Mouse (Mus musculus): ENCODE data around the gene Svs6. TPM values are rescaled to one million over a fixed set of nuclear protein-coding genes. Genes with fewer than 3 reads are reported as not detected.
"Not testable (repeated sequence)": the region's sequence is repeated elsewhere in the genome, so short reads cannot be mapped to it uniquely, and the experiment has no call there.

Svs6 gene
- polyA plus RNA-seq (2015; fragmentation: Nextera tagmentation; extraction: Ambion mirVana): not detected in 2 replicates

DNA sequence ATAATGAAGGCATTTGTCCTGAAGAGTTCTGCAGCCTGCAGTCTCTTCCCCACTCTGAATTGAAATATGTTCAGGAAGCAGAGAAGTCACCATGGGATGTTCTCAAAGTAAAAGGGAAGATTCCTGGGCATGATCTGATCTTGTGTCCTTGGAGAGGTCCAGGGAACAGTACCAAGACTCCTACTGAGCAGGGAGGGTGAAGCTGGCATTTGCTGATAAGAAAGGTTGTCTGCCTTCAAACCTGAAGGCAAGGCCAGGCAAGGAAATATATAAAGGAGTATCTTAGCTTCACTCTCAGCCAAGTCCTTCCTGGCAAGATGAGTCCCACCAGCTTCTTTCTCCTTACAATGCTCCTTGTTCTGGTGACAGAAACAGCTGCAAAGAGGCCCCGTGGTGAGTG, at the start of gene Svs6:
Gene Svs6, plus strand, starts transcription at position 301 of the 400 bp plus-strand sequence.
- H3K27me3 ChIP-seq (replicated peaks; ENCODE audit: control insufficient read depth, insufficient read depth, low read length); ATAC-seq; H3K4me3 ChIP-seq (ENCODE audit: low read length); H3K4me1 ChIP-seq (ENCODE audit: control insufficient read depth, insufficient read depth, low read depth, low read length); H3K4me2 ChIP-seq (ENCODE audit: low read length); H3K27ac ChIP-seq (ENCODE audit: low read depth, low read length); H3K9me3 ChIP-seq (ENCODE audit: control insufficient read depth, low read length); H3K36me3 ChIP-seq (ENCODE audit: control insufficient read depth, insufficient read depth, low read length); H3K9ac ChIP-seq (ENCODE audit: low read depth, low read length): not testable (repeated sequence)
- WGBS: 83% methylated on average over 1 of the region's 1 CpGs

DNA sequence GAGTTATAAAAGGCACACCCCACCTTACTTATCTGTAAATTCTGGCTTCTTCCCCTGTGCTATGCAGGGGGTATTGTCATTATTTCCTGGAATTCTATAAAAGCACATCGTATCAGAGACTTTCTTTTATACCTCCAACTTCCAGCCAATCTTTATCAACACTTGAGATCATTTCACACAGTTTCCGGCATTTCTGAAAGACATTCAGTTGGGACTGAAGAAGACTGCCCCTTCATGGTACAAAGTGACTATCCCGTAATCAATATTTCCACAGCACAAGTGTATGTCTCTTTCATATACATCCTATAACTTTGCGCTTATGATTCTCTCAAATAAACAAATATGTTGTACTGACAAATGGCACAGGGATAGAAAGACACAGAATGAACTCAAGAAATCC, 38.2 kb upstream of the Svs6 start, which contains the start of gene Svs4:
Gene Svs4, minus strand, starts transcription at position 101 of the 400 bp plus-strand sequence.
- Histone ChIP-seq H3K27ac (ENCODE audit: low read depth, low read length) (no peak within 1 kb of the TSS), H3K36me3 (ENCODE audit: control insufficient read depth, insufficient read depth, low read length) (no peaks in the 10 kb centered on the region)
- 94% methylated on average over 4 of the region's 4 CpGs for WGBS

DNA sequence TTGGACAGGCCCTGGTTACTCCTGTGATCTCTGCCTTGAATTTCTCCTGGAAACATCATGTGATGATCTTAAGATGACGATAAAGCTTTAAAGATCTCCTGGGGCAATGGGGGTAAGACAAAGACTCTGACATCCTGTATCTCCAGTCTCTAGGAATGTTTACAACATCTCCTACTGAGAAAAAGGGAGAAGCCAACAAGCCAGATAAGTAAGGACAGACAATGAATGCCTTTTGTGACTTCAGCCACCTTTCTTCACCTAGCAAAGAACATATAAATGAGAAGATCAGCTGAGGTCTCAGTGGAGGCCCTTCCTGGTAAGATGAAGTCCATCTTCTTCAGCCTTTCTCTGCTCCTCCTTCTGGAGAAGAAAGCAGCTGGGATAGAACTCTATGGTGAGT, 27.6 kb upstream of the Svs6 start, which contains the start of gene Svs3a:
Gene Svs3a, plus strand, starts transcription at position 301 of the 400 bp plus-strand sequence.
- not testable (repeated sequence) for H3K27ac ChIP-seq (ENCODE audit: low read depth, low read length); H3K4me2 ChIP-seq (ENCODE audit: low read length); H3K9me3 ChIP-seq (ENCODE audit: control insufficient read depth, low read length); H3K9ac ChIP-seq (ENCODE audit: low read depth, low read length); ATAC-seq; H3K36me3 ChIP-seq (ENCODE audit: control insufficient read depth, insufficient read depth, low read length); H3K4me1 ChIP-seq (ENCODE audit: control insufficient read depth, insufficient read depth, low read depth, low read length); H3K4me3 ChIP-seq (ENCODE audit: low read length); H3K27me3 ChIP-seq (replicated peaks; ENCODE audit: control insufficient read depth, insufficient read depth, low read length)
- WGBS: 67% methylated on average over 1 of the region's 1 CpGs

More for the DNA sequence above, 38.2 kb upstream of the Svs6 start, which contains the start of gene Svs4:
- Histone ChIP-seq H3K27me3 (replicated peaks; ENCODE audit: control insufficient read depth, insufficient read depth, low read length) (no peaks in the 10 kb centered on the region), H3K4me1 (ENCODE audit: control insufficient read depth, insufficient read depth, low read depth, low read length) (no peaks in the 10 kb centered on the region), H3K9me3 (ENCODE audit: control insufficient read depth, low read length) (no peaks in the 10 kb centered on the region), H3K4me3 (ENCODE audit: low read length) (no peak within 1 kb of the TSS), H3K4me2 (ENCODE audit: low read length) (no peak within 1 kb of the TSS), H3K9ac (ENCODE audit: low read depth, low read length) (no peak within 1 kb of the TSS)
- no peak for ATAC-seq

DNA sequence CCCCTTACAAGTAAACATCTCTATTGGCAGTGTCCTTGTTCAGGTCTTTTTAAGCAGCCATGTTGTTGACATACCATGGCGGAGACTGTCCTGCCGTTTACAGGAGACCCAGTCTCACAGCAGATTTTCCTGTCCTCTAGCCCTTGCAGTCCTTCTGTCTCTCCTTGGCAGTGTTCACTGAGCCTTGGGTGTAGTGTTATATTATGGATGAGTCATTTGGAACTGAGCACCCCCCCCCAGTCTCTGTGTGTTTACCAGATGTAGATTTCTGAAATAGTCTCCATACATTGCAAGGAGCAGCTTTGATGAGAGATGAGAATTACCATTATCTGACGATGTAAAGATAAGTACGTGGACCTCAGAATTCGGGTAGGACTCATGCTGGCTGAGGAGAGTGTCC, 4.0 kb upstream of the Svs6 start:
- Histone ChIP-seq H3K36me3 (ENCODE audit: control insufficient read depth, insufficient read depth, low read length) (no peaks in the 10 kb centered on the region), H3K4me1 (ENCODE audit: control insufficient read depth, insufficient read depth, low read depth, low read length) (no peaks in the 10 kb centered on the region), H3K27ac (ENCODE audit: low read depth, low read length) (no peak overlapping the region), H3K27me3 (replicated peaks; ENCODE audit: control insufficient read depth, insufficient read depth, low read length) (no peaks in the 10 kb centered on the region), H3K9me3 (ENCODE audit: control insufficient read depth, low read length) (no peaks in the 10 kb centered on the region), H3K4me3 (ENCODE audit: low read length) (no peak overlapping the region), H3K9ac (ENCODE audit: low read depth, low read length) (no peak overlapping the region), H3K4me2 (ENCODE audit: low read length) (no peak overlapping the region)
- WGBS: 90% methylated on average over 5 of the region's 5 CpGs
- ATAC-seq: no peak

DNA sequence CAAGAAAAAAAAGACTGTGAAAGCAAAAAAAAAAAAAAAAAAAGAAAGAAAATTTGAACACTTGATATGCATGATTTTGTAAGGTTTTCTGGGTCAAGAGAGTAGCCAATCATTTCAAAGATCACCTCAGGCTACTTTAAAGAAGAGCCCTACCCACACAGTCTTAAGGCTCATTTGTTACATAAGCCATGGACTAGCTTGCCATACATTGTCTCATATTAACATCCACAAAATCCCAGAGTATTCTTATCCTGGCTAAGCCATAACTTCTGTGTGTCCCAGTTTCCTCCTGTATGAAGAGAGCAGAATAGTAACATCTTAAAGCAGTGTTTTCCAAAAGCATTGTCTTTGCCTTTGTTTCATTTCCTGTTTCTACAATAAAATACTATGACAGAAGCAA, 1.1 kb upstream of the Svs6 start:
- not testable (repeated sequence) for H3K27ac ChIP-seq (ENCODE audit: low read depth, low read length); H3K27me3 ChIP-seq (replicated peaks; ENCODE audit: control insufficient read depth, insufficient read depth, low read length); H3K4me2 ChIP-seq (ENCODE audit: low read length); H3K9me3 ChIP-seq (ENCODE audit: control insufficient read depth, low read length); ATAC-seq; H3K4me1 ChIP-seq (ENCODE audit: control insufficient read depth, insufficient read depth, low read depth, low read length); H3K9ac ChIP-seq (ENCODE audit: low read depth, low read length); H3K4me3 ChIP-seq (ENCODE audit: low read length); H3K36me3 ChIP-seq (ENCODE audit: control insufficient read depth, insufficient read depth, low read length)

DNA sequence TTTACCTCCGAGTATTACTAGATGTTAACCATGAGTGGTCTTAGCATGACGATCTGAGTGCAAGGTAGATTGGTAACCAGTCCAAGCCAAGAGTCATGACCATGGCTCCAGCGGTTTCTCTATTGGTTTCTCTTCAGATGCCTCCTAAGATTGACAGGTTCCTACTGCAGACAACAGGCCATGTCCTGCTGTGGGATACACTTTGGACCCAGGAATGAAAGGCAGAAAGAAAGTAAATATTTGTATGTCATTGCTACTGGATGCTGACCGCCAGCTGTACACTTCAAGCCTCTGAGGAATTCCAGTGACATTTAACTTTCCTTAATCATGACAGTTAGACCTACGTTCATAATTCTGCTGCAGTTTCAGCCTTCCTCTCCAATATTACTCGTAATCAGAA, 4.4 kb downstream of the Svs6 start:
- Histone ChIP-seq H3K27me3 (replicated peaks; ENCODE audit: control insufficient read depth, insufficient read depth, low read length) (no peaks in the 10 kb centered on the region), H3K36me3 (ENCODE audit: control insufficient read depth, insufficient read depth, low read length) (no peaks in the 10 kb centered on the region), H3K27ac (ENCODE audit: low read depth, low read length) (no peak overlapping the region), H3K4me3 (ENCODE audit: low read length) (no peak overlapping the region), H3K4me2 (ENCODE audit: low read length) (no peak overlapping the region), H3K9ac (ENCODE audit: low read depth, low read length) (no peak overlapping the region), H3K4me1 (ENCODE audit: control insufficient read depth, insufficient read depth, low read depth, low read length) (no peaks in the 10 kb centered on the region), H3K9me3 (ENCODE audit: control insufficient read depth, low read length) (no peaks in the 10 kb centered on the region)
- no peak for ATAC-seq
- 89% methylated on average over 6 of the region's 6 CpGs for WGBS

DNA sequence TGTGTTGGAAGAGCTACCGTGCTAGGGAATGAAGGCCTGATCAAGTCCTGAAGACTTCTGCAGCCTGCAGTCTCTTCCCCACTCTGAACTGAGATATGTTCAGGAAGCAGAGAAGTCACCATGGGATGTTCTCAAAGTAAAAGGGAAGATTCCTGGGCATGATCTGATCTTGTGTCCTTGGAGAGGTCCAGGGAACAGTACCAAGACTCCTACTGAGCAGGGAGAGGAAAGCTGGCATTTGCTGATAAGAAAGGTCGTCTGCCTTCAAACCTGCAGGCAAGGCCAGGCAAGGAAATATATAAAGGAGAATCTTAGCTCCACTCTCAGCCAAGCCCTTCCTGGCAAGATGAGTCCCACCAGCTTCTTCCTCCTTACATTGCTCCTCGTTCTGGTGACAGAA, 15.9 kb downstream of the Svs6 start, which contains the start of gene Svs5:
Gene Svs5, plus strand, starts transcription at position 301 of the 400 bp plus-strand sequence.
- not testable (repeated sequence) for H3K9ac ChIP-seq (ENCODE audit: low read depth, low read length); H3K9me3 ChIP-seq (ENCODE audit: control insufficient read depth, low read length); H3K27me3 ChIP-seq (replicated peaks; ENCODE audit: control insufficient read depth, insufficient read depth, low read length); ATAC-seq; H3K4me3 ChIP-seq (ENCODE audit: low read length); H3K4me1 ChIP-seq (ENCODE audit: control insufficient read depth, insufficient read depth, low read depth, low read length); H3K27ac ChIP-seq (ENCODE audit: low read depth, low read length); H3K36me3 ChIP-seq (ENCODE audit: control insufficient read depth, insufficient read depth, low read length); H3K4me2 ChIP-seq (ENCODE audit: low read length)
- 77% methylated on average over 3 of the region's 3 CpGs for WGBS

DNA sequence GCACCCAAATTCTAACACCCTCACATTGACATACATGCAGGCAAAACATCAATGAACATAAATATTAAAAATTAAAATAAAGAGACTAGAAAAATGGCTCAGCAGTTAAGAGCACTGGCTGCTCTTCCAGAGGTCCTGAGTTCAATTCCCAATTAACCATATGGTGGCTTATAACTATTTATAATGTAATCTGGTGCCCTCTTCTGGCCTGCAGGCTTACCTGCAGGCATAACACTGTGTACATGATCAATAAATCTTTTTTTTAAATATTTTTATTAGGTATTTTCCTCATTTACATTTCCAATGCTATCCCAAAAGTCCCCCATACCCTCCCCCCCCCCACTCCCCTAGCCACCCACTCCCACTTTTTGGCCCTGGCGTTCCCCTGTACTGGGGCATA, 27.2 kb downstream of the Svs6 start:
- H3K4me1 ChIP-seq (ENCODE audit: control insufficient read depth, insufficient read depth, low read depth, low read length); H3K9ac ChIP-seq (ENCODE audit: low read depth, low read length); H3K36me3 ChIP-seq (ENCODE audit: control insufficient read depth, insufficient read depth, low read length); H3K4me3 ChIP-seq (ENCODE audit: low read length); H3K27ac ChIP-seq (ENCODE audit: low read depth, low read length); H3K9me3 ChIP-seq (ENCODE audit: control insufficient read depth, low read length); H3K4me2 ChIP-seq (ENCODE audit: low read length); ATAC-seq; H3K27me3 ChIP-seq (replicated peaks; ENCODE audit: control insufficient read depth, insufficient read depth, low read length): not testable (repeated sequence)
- WGBS: 81% methylated on average over 1 of the region's 1 CpGs

DNA sequence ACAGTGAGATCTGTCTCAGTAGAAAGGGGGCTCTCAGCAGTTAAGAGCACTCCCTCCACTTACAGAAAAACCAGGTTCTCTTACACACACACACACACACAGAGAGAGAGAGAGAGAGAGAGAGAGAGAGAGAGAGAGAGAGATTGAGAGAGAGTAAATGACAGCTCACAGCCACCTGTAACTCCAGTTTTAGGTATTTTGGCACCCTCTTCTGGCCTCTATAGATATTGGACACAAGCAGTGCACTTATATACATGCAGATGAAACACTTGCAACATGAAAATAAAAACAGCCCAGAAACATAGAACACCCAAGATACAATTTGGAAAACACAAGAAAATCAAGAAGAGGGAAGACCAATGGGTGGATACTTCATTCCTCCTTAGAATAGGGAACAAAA, 31.1 kb downstream of the Svs6 start:
- H3K9ac ChIP-seq (ENCODE audit: low read depth, low read length); H3K27me3 ChIP-seq (replicated peaks; ENCODE audit: control insufficient read depth, insufficient read depth, low read length); H3K4me3 ChIP-seq (ENCODE audit: low read length); H3K4me2 ChIP-seq (ENCODE audit: low read length); H3K9me3 ChIP-seq (ENCODE audit: control insufficient read depth, low read length); H3K36me3 ChIP-seq (ENCODE audit: control insufficient read depth, insufficient read depth, low read length); H3K27ac ChIP-seq (ENCODE audit: low read depth, low read length); H3K4me1 ChIP-seq (ENCODE audit: control insufficient read depth, insufficient read depth, low read depth, low read length); ATAC-seq: not testable (repeated sequence)

DNA sequence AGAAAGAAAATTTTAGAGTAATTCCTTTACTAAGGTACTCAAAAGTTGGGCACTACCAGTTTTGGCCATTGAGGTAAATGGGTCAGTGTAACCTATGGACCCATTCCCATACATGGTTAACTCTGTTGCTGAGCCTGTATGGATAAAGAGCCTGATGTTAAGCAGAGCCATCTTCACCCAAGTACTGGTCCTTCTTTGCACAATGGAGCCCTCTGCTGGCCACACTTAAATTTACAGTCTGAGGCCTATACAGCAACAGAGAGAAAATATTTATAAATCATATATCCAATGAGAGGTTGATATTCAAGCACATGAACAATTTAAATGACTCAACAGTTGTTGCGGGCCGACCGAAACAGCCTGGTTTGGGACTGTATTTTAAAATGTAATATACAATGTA, 32.4 kb downstream of the Svs6 start:
- no peaks in the 10 kb centered on the region for H3K9me3 ChIP-seq (ENCODE audit: control insufficient read depth, low read length)
- H3K9ac ChIP-seq (ENCODE audit: low read depth, low read length): no peak overlapping the region
- H3K4me1 ChIP-seq (ENCODE audit: control insufficient read depth, insufficient read depth, low read depth, low read length): no peaks in the 10 kb centered on the region
- WGBS: 91% methylated on average over 3 of the region's 3 CpGs
- H3K27me3 ChIP-seq (replicated peaks; ENCODE audit: control insufficient read depth, insufficient read depth, low read length): no peaks in the 10 kb centered on the region
- H3K4me2 ChIP-seq (ENCODE audit: low read length): no peak overlapping the region
- H3K36me3 ChIP-seq (ENCODE audit: control insufficient read depth, insufficient read depth, low read length): no peaks in the 10 kb centered on the region
- no peak overlapping the region for H3K4me3 ChIP-seq (ENCODE audit: low read length)
- ATAC-seq: no peak
- H3K27ac ChIP-seq (ENCODE audit: low read depth, low read length): no peak overlapping the region
